Mouse (Mus musculus) lung, embryonic 14.5 days (tissue): ENCODE data around the gene Ect2. TPM values are rescaled to one million over a fixed set of nuclear protein-coding genes. Genes with fewer than 3 reads are reported as not detected.

Source experiments
- ATAC-seq: fragments of 200-750 bp; cut with Nextera tagmentation; 2 replicates; pipeline ENCODE4 v1.8.0; 2017; ENCODE audit warnings: mild to moderate bottlenecking, moderate TSS enrichment, moderate library complexity; ENCODE audit not compliant: insufficient read depth
- DNase-seq: peaks from one replicate; pipeline ENCODE4 v3.0.0-alpha.2; 2015
- H3K27ac ChIP-seq: fragments of 300-500 bp; sonication (generic); 2 replicates; pipeline ENCODE4 v1.5.1; 2014; ENCODE audit warnings: low read depth, mild to moderate bottlenecking, moderate library complexity
- H3K27me3 ChIP-seq: fragments of 300-500 bp; sonication (generic); 2 replicates; pipeline ENCODE4 v1.6.1; 2014; ENCODE audit warnings: low read length, control low read depth; ENCODE audit not compliant: insufficient read depth
- H3K36me3 ChIP-seq: fragments of 300-500 bp; sonication (generic); 2 replicates; pipeline ENCODE4 v1.6.1; 2014; ENCODE audit warnings: control low read depth; ENCODE audit not compliant: insufficient read depth
- H3K4me1 ChIP-seq: fragments of 300-500 bp; sonication (generic); 2 replicates; pipeline ENCODE4 v1.6.1; 2014; ENCODE audit warnings: antibody characterized with exemption, control low read depth; ENCODE audit not compliant: insufficient read depth
- H3K4me2 ChIP-seq: fragments of 300-500 bp; sonication (generic); 2 replicates; pipeline ENCODE4 v1.6.1; 2014; ENCODE audit warnings: mild to moderate bottlenecking
- H3K4me3 ChIP-seq: fragments of 300-500 bp; sonication (generic); 2 replicates; pipeline ENCODE4 v1.5.1; 2014; ENCODE audit warnings: low read depth, low read length
- H3K9ac ChIP-seq: fragments of 300-500 bp; sonication (generic); 2 replicates; pipeline ENCODE4 v1.6.1; 2014
- H3K9me3 ChIP-seq: fragments of 300-500 bp; sonication (generic); 2 replicates; pipeline ENCODE4 v1.6.1; 2016; ENCODE audit warnings: low read depth, low read length, control low read depth
- CTCF ChIP-seq: IDR thresholded peaks from 2 replicates; pipeline ENCODE4 v1.5.1; 2016; ENCODE audit warnings: antibody characterized with exemption, low read depth
- WGBS: fragments of 180-500 bp; shearing (Covaris S2); extraction: QIAGEN DNeasy Blood & Tissue Kit; methylation state at CpG from one replicate; pipeline ENCODE4 v1.1.7; 2014; 5-methylcytosine and 5-hydroxymethylcytosine counted together
- polyA plus RNA-seq: library from polyadenylated mRNA; unstranded; fragments of >200 nt; fragmentation: Nextera tagmentation; extraction: Ambion mirVana; gene quantifications from 2 replicates; pipeline ENCODE4 v1.2.1, GENCODE M21; 2014

Gene Ect2
- polyA plus RNA-seq, 1 experiment from 2014 or later: 82.0 TPM

DNA sequence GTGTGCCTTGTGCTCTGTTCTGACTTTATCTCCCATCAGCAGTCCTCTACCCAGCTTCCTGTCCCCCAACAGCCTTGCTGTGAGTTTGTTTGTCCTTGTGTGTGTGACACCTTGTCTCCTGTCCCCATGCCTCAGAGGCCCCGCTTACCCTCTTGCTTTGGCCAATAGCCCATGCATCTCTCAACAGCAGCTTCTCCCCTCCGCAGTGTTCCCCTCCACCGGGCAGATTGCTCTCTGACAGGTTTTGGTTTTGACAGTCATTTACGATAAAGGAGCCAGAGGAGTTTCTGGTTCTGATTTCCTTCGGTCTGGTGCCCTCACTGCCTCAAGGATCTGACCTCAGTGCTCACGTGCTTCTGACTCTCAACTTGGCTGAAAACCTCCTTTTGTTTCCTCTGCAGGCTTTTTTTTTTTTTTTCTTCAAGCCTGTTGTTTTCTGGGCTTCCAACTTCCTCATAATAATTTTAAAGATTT is 40.2 kb upstream of the Ect2 start:
- peak; percentile 28 for DNase-seq
- 34% methylated on average over 6 of the region's 6 CpGs for WGBS
- no peaks in the 10 kb centered on the region for H3K27me3 ChIP-seq
- H3K36me3 ChIP-seq: no peaks in the 10 kb centered on the region
- no peak overlapping the region for H3K4me3 ChIP-seq
- no peak overlapping the region for H3K9ac ChIP-seq
- no peaks in the 10 kb centered on the region; the same call in none of the 2 replicates for H3K4me1 ChIP-seq
- peak overlapping the region; percentile 1; the same call in 1 of the 2 replicates for H3K27ac ChIP-seq
- H3K4me2 ChIP-seq: no peak overlapping the region
- TF ChIP-seq CTCF: no peak
- no peak for ATAC-seq
- no peaks in the 10 kb centered on the region for H3K9me3 ChIP-seq

DNA sequence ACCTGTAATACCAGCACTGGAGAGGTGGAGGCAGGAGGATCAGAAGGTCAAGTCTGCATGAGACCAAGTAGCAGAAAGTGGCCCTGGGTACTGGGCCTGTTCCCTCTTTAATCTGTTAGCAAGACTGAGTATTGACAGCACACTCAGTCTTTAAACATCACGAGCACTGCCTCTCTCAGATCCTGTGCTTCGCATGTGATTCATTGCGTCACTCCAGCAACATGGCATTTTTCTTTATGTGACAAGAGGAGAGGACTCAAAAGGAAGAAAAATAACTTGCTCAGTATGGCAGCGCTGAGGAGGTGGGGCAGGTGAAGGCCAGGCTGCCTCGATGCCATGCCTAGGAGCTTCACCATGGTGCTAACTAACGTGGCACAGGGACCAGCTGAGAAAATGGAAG is 38.2 kb upstream of the Ect2 start:
- H3K27me3 ChIP-seq: no peaks in the 10 kb centered on the region
- H3K4me2 ChIP-seq: no peak overlapping the region
- no peak for TF ChIP-seq CTCF
- DNase-seq: no peak
- no peak for ATAC-seq
- WGBS: 77% methylated on average over 6 of the region's 6 CpGs
- no peaks in the 10 kb centered on the region; the same call in none of the 2 replicates for H3K4me1 ChIP-seq
- no peak overlapping the region for H3K9ac ChIP-seq
- no peak overlapping the region for H3K4me3 ChIP-seq
- no peak overlapping the region for H3K27ac ChIP-seq
- H3K9me3 ChIP-seq: no peaks in the 10 kb centered on the region
- no peaks in the 10 kb centered on the region for H3K36me3 ChIP-seq

- no peak overlapping the region for H3K27ac ChIP-seq
- no peaks in the 10 kb centered on the region for H3K27me3 ChIP-seq
- no peak for TF ChIP-seq CTCF
- 79% methylated on average over 4 of the region's 4 CpGs for WGBS
- no peak for DNase-seq
- H3K36me3 ChIP-seq: no peaks in the 10 kb centered on the region
- no peak overlapping the region for H3K9ac ChIP-seq
- no peak overlapping the region for H3K4me3 ChIP-seq
- H3K4me2 ChIP-seq: no peak overlapping the region
- no peak for ATAC-seq
- H3K9me3 ChIP-seq: no peaks in the 10 kb centered on the region
- H3K4me1 ChIP-seq: no peaks in the 10 kb centered on the region; the same call in none of the 2 replicates
Observed at GRCm38 (mm10) chr3:27190865-27191264, 37.2 kb upstream of the Ect2 start.

GRCm38 (mm10) chr3:27189320-27190261 is 35.9 kb upstream of the Ect2 start:
- Histone ChIP-seq H3K27ac (no peak overlapping the region), H3K36me3 (no peaks in the 10 kb centered on the region), H3K9ac (no peak overlapping the region), H3K4me1 (no peaks in the 10 kb centered on the region; the same call in none of the 2 replicates), H3K27me3 (no peaks in the 10 kb centered on the region), H3K4me3 (no peak overlapping the region), H3K4me2 (no peak overlapping the region), H3K9me3 (no peaks in the 10 kb centered on the region)
- peak; percentile 59; the same call in 1 of the 2 replicates for ATAC-seq
- peak; percentile 89 for DNase-seq
- TF ChIP-seq CTCF: no peak
- 56% methylated on average over 14 of the region's 14 CpGs for WGBS

DNA sequence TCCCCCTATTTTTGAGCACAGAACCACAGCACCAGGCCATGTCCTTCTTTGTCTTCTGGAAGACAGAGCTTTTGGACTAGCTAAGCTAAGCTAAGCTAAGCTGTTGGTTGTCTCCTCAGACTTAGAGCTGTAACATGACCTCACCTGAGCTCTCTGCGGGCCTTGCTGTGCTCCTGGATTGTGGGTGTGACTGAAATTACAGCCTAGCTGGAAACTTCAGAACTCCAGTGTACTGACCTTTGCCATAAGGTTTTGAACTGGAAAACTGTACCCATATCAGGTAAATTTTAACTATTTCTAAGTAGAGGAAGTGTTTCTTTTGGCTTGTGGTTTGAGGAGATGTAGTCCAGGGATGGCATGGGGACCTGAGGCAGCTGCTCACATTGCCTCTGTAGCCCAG is 34.7 kb upstream of the Ect2 start:
- H3K27ac ChIP-seq: no peak overlapping the region
- no peaks in the 10 kb centered on the region; the same call in 1 of the 2 replicates for H3K4me1 ChIP-seq

DNA sequence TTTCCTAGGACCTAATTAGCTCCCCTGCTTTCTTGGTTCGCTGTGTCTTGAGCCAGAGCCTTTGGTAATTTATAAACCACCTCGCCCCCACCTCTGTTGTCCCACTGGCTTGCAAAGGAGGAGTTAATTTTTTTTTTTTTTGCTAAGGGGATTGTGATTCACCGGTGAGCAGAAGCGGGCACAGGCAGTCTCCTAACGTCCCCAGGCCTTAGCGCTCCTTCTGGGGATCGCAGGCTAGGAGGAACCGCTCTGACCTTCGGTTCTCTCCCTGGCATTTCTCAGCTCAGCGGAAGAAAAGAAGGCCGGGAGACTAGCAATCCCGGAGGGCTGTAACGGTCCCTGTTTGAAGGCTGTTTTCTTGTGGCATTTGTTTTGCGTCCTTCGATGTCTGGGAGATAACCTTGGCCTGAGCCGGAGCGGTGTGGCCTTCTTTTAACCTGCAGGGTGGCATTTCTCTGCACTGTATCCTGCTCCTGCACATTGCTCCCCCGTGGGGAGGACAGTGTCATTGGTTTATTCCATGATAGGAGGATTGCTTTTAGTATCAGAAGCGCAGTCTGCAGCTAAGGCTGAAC is 30.0 kb upstream of the Ect2 start:
- DNase-seq (peak; percentile 9), ATAC-seq (no peak)
- no peak for TF ChIP-seq CTCF
- Histone ChIP-seq H3K36me3 (no peaks in the 10 kb centered on the region), H3K4me3 (peak overlapping the region; percentile 56), H3K4me2 (peak overlapping the region; percentile 95), H3K9ac (peak overlapping the region; percentile 54; the same call in 1 of the 2 replicates), H3K4me1 (no peaks in the 10 kb centered on the region), H3K27me3 (no peaks in the 10 kb centered on the region), H3K27ac (no peak overlapping the region), H3K9me3 (no peaks in the 10 kb centered on the region)
- WGBS: 7% methylated on average over 19 of the region's 19 CpGs

More for the DNA sequence above, 34.7 kb upstream of the Ect2 start:
- no peaks in the 10 kb centered on the region for H3K27me3 ChIP-seq
- 57% methylated on average over 1 of the region's 1 CpGs for WGBS
- no peaks in the 10 kb centered on the region for H3K36me3 ChIP-seq
- ATAC-seq (no peak), DNase-seq (no peak)
- H3K9ac ChIP-seq: no peak overlapping the region
- no peak for TF ChIP-seq CTCF
- no peaks in the 10 kb centered on the region for H3K9me3 ChIP-seq
- H3K4me3 ChIP-seq: no peak overlapping the region
- no peak overlapping the region for H3K4me2 ChIP-seq
